Comparison of ENCODE assay signal across 22 mouse cellular contexts in genomic region chr4:89272101-89272718, GRCm38 (mm10). TPM values are rescaled to one million over a fixed set of nuclear protein-coding genes. Genes with fewer than 3 reads are reported as not detected.
DNase-seq lines count a peak whose midpoint lies in the region; ATAC-seq lines count a peak whose summit lies in the region.
"Had no signal": no experiment of that assay in that cellular context is flagged by ENCODE, and none has a peak within 500 bp of the region (broad histone marks: within the 10 kb centered on the region; RNA-seq: fewer than 3 reads in every experiment).

No protein-coding gene starts in this region.

- 0 out of 2 replicates have a peak, but pooled peaks have one; percentile 47 for ATAC-seq in kidney, embryonic 14.5 days (ENCODE audit: low FRiP score, low TSS enrichment)
- no peak for ATAC-seq in kidney, embryonic 15.5 days (replicated peaks; ENCODE audit: low FRiP score)

- no peaks in the 10 kb centered on the region for H3K4me1 ChIP-seq in kidney, embryonic 14.5 days (ENCODE audit: control insufficient read depth, insufficient read depth, low read length)
- H3K4me1 ChIP-seq in kidney, embryonic 15.5 days = 0 out of 2 replicates have a peak, but pooled peaks cover 4% of the 10 kb centered on the region
- H3K4me1 ChIP-seq in limb, embryonic 10.5 days = no peaks in the 10 kb centered on the region
- H3K4me1 ChIP-seq: embryonic facial prominence, embryonic 15.5 days; hindbrain, embryonic 15.5 days; neural tube, embryonic 13.5 days had no signal

- no peak overlapping the region for H3K9ac ChIP-seq in kidney, embryonic 14.5 days (ENCODE audit: low read depth, low read length)
- no peak overlapping the region for H3K9ac ChIP-seq in kidney, embryonic 15.5 days
- H3K9ac ChIP-seq: embryonic facial prominence, embryonic 15.5 days; hindbrain, embryonic 15.5 days; limb, embryonic 15.5 days; neural tube, embryonic 13.5 days had no signal

- no peak overlapping the region for H3K27ac ChIP-seq in kidney, embryonic 14.5 days (ENCODE audit: low read depth, low read length)
- no peak overlapping the region for H3K27ac ChIP-seq in kidney, embryonic 15.5 days
- H3K27ac ChIP-seq in limb, embryonic 10.5 days = no peak overlapping the region
- H3K27ac ChIP-seq: embryonic facial prominence, embryonic 15.5 days; forebrain, embryonic 10.5 days; heart, adult 2 months; hindbrain, embryonic 15.5 days; limb, embryonic 15.5 days; neural tube, embryonic 13.5 days had no signal

- no peaks in the 10 kb centered on the region for H3K36me3 ChIP-seq in kidney, embryonic 14.5 days (ENCODE audit: control insufficient read depth, insufficient read depth, low read length)
- H3K36me3 ChIP-seq in kidney, embryonic 15.5 days = no peaks in the 10 kb centered on the region
- no peaks in the 10 kb centered on the region for H3K36me3 ChIP-seq in limb, embryonic 10.5 days
- H3K36me3 ChIP-seq: embryonic facial prominence, embryonic 15.5 days; forebrain, embryonic 10.5 days; hindbrain, embryonic 15.5 days; limb, embryonic 15.5 days; neural tube, embryonic 13.5 days had no signal

- no peak overlapping the region for H3K4me2 ChIP-seq in kidney, embryonic 14.5 days (replicated peaks; ENCODE audit: low read depth, low read length)
- H3K4me2 ChIP-seq in kidney, embryonic 15.5 days = no peak overlapping the region
- H3K4me2 ChIP-seq: embryonic facial prominence, embryonic 15.5 days; hindbrain, embryonic 15.5 days; limb, embryonic 15.5 days; neural tube, embryonic 13.5 days had no signal

- H3K9me3 ChIP-seq in kidney, embryonic 14.5 days (ENCODE audit: control insufficient read depth, low read length) = no peaks in the 10 kb centered on the region
- H3K9me3 ChIP-seq in kidney, embryonic 15.5 days (replicated peaks) = no peaks in the 10 kb centered on the region
- no peaks in the 10 kb centered on the region for H3K9me3 ChIP-seq in limb, embryonic 10.5 days (replicated peaks)
- H3K9me3 ChIP-seq: embryonic facial prominence, embryonic 15.5 days; forebrain, embryonic 10.5 days; hindbrain, embryonic 15.5 days; limb, embryonic 15.5 days; neural tube, embryonic 13.5 days had no signal

- H3K27me3 ChIP-seq in kidney, embryonic 14.5 days (ENCODE audit: control insufficient read depth, insufficient read depth, low read length) = peaks cover 80% of the 10 kb centered on the region
- peaks cover 90% of the 10 kb centered on the region for H3K27me3 ChIP-seq in kidney, embryonic 15.5 days
- peaks cover 78% of the 10 kb centered on the region for H3K27me3 ChIP-seq in limb, embryonic 10.5 days (ENCODE audit: low read depth, poor library complexity, severe bottlenecking)

- H3K4me3 ChIP-seq in kidney, embryonic 14.5 days (ENCODE audit: low read length) = no peak overlapping the region
- H3K4me3 ChIP-seq in kidney, embryonic 15.5 days (replicated peaks) = no peak overlapping the region
- no peak overlapping the region for H3K4me3 ChIP-seq in limb, embryonic 10.5 days
- H3K4me3 ChIP-seq: embryonic facial prominence, embryonic 15.5 days; forebrain, embryonic 10.5 days; heart, adult 2 months; hindbrain, embryonic 15.5 days; limb, embryonic 15.5 days; neural tube, embryonic 13.5 days had no signal

- DNase-seq in 416B (ENCODE audit: low read depth) = peak; percentile 33
- DNase-seq in embryo, embryonic 10 days (ENCODE audit: low spot score) = peak; percentile 57
- peak; percentile 57 for DNase-seq in limb, embryonic 10.5 days (ENCODE audit: low spot score)
- no peak for DNase-seq in adrenal gland, adult 2 months
- DNase-seq in left cerebral cortex, adult 18-20 months (ENCODE audit: low spot score in 2 of 2) = no peak
- no peak for DNase-seq in right cerebral cortex, postnatal 14 days
- DNase-seq: cerebellum, adult 11 months; cerebellum, postnatal 36 days; heart, adult 2 months; kidney, adult 18-20 months; kidney, postnatal 36 days; lung, postnatal 10 days had no signal

- 3% methylated on average over 18 of the region's 18 CpGs for whole genome bisulfite sequencing in kidney, embryonic 14.5 days
- WGBS in kidney, embryonic 15.5 days = 5% methylated on average over 18 of the region's 18 CpGs
- 4% methylated on average over 18 of the region's 18 CpGs for WGBS in limb, embryonic 10.5 days

RNA-seq across cellular contexts. Expression of gene Cdkn2a, which starts 22.2 kb away (rescaled TPM):
- polyA plus RNA-seq in kidney, embryonic 14.5 days (2014; fragmentation: Nextera tagmentation; extraction: Ambion mirVana) = not detected in 2 replicates
- not detected in 2 replicates for polyA plus RNA-seq in kidney, embryonic 15.5 days (2015; fragmentation: Nextera tagmentation; extraction: Ambion mirVana)
- polyA plus RNA-seq in limb, embryonic 10.5 days (2016; fragmentation: Nextera tagmentation; extraction: Ambion mirVana) = not detected in 2 replicates
- total RNA-seq in adrenal gland, adult 2 months (2021) = 1 to 10 TPM; 2.1 to 3.4 TPM
- polyA plus RNA-seq in adrenal gland, adult 2 months (2012; rRNA removed) = 9.4 and 10.3 TPM in 2 replicates
- 1 to 10 TPM in 1 of 2 experiments, not detected in 1; 1.2 TPM for total RNA-seq in left cerebral cortex, adult 18-20 months (2021)
- total RNA-seq: heart, adult 2 months had no signal
- polyA plus RNA-seq: C2C12; embryonic facial prominence, embryonic 15.5 days; forebrain, embryonic 10.5 days; heart, embryonic 16.5 days; hindbrain, embryonic 15.5 days; limb, embryonic 15.5 days; liver, embryonic 16.5 days; neural tube, embryonic 13.5 days had no signal

RNA-seq across cellular contexts. Expression of gene Cdkn2b, which starts 38.6 kb away (rescaled TPM):
- polyA plus RNA-seq in kidney, embryonic 14.5 days (2014; fragmentation: Nextera tagmentation; extraction: Ambion mirVana) = 0.55 and 1.2 TPM in 2 replicates
- 1.1 and 1.8 TPM in 2 replicates for polyA plus RNA-seq in kidney, embryonic 15.5 days (2015; fragmentation: Nextera tagmentation; extraction: Ambion mirVana)
- polyA plus RNA-seq in limb, embryonic 10.5 days (2016; fragmentation: Nextera tagmentation; extraction: Ambion mirVana) = 0.18 and 0.34 TPM in 2 replicates
- 10 to 100 TPM in 1 of 2 experiments, 1 to 10 TPM in 1; 6.8 to 10.3 TPM for total RNA-seq in adrenal gland, adult 2 months (2021)
- polyA plus RNA-seq in adrenal gland, adult 2 months (2012; rRNA removed) = 13.6 and 20.7 TPM in 2 replicates
- total RNA-seq in left cerebral cortex, adult 18-20 months (2021) = 1 to 10 TPM; 1.2 to 1.6 TPM
- polyA plus RNA-seq: C2C12 had no signal

Comparison
In these comparisons a context has a peak if more than half of its experiments do, and no peak if none do; other contexts are left out.
1. DNase-seq: peak in 416B (single experiment), embryo, embryonic 10 days (single experiment) and limb, embryonic 10.5 days (single experiment); none in adrenal gland, adult 2 months (single experiment), left cerebral cortex, adult 18-20 months (0 of 2) and right cerebral cortex, postnatal 14 days (single experiment).